Mouse (Mus musculus): ENCODE measurements at regions not wholly inside any gene's neighbourhood (a gene's known extent, or its start where the extent isn't known, plus 50 kb on each side); places are given as distances from the start of the nearest gene placed in this dataset.

- no peak for DNase-seq (ENCODE audit: low spot score in 2 of 2)
Measured at GRCm38 (mm10) chr12:110078081-110078505, 200.8 kb upstream of the Dio3 start.

GRCm38 (mm10) chr12:110081831-110082615 lies 196.8 kb upstream of the Dio3 start:
- no peak for DNase-seq (ENCODE audit: low spot score in 2 of 2)

- DNase-seq (ENCODE audit: low spot score in 2 of 2) = no peak
Measured at GRCm38 (mm10) chr12:110082921-110083320, 195.9 kb upstream of the Dio3 start.

GRCm38 (mm10) chr12:110083471-110083870 lies 195.4 kb upstream of the Dio3 start:
- no peak for DNase-seq (ENCODE audit: low spot score in 2 of 2)

- no peak for DNase-seq (ENCODE audit: low spot score in 2 of 2)
Measured at GRCm38 (mm10) chr12:110086921-110087320, 191.9 kb upstream of the Dio3 start.

- DNase-seq (ENCODE audit: low spot score in 2 of 2) = no peak
Measured at GRCm38 (mm10) chr12:110087812-110088211, 191.1 kb upstream of the Dio3 start.

- DNase-seq (ENCODE audit: low spot score in 2 of 2) = no peak
Measured at GRCm38 (mm10) chr12:110102186-110102585, 176.7 kb upstream of the Dio3 start.

GRCm38 (mm10) chr12:110112051-110112722 lies 166.7 kb upstream of the Dio3 start:
- DNase-seq (ENCODE audit: low spot score in 2 of 2) = no peak

- DNase-seq (ENCODE audit: low spot score in 2 of 2) = no peak
Measured at GRCm38 (mm10) chr12:110112723-110113105, 166.2 kb upstream of the Dio3 start.

- no peak for DNase-seq (ENCODE audit: low spot score in 2 of 2)
Measured at GRCm38 (mm10) chr12:110120141-110120540, 158.7 kb upstream of the Dio3 start.

GRCm38 (mm10) chr12:110122976-110123375 lies 155.9 kb upstream of the Dio3 start:
- DNase-seq (ENCODE audit: low spot score in 2 of 2) = no peak

GRCm38 (mm10) chr12:110126525-110126924 lies 152.3 kb upstream of the Dio3 start:
- DNase-seq (ENCODE audit: low spot score in 2 of 2) = no peak

- no peak for DNase-seq (ENCODE audit: low spot score in 2 of 2)
Measured at GRCm38 (mm10) chr12:110145379-110145778, 133.5 kb upstream of the Dio3 start.

- DNase-seq (ENCODE audit: low spot score in 2 of 2) = no peak
Measured at GRCm38 (mm10) chr12:110154225-110154962, 124.5 kb upstream of the Dio3 start.

- DNase-seq (ENCODE audit: low spot score in 2 of 2) = no peak
Measured at GRCm38 (mm10) chr12:110154963-110155325, 123.9 kb upstream of the Dio3 start.

GRCm38 (mm10) chr12:110156441-110156840 lies 122.4 kb upstream of the Dio3 start:
- DNase-seq (ENCODE audit: low spot score in 2 of 2) = no peak

GRCm38 (mm10) chr12:110157998-110158747 lies 120.7 kb upstream of the Dio3 start:
- DNase-seq (ENCODE audit: low spot score in 2 of 2) = no peak

GRCm38 (mm10) chr12:110161306-110161705 lies 117.6 kb upstream of the Dio3 start:
- DNase-seq (ENCODE audit: low spot score in 2 of 2) = no peak

GRCm38 (mm10) chr12:110165462-110165861 lies 113.4 kb upstream of the Dio3 start:
- DNase-seq (ENCODE audit: low spot score in 2 of 2) = no peak

GRCm38 (mm10) chr12:110168407-110168806 lies 110.5 kb upstream of the Dio3 start:
- DNase-seq (ENCODE audit: low spot score in 2 of 2) = no peak

GRCm38 (mm10) chr12:110169261-110169660 lies 109.6 kb upstream of the Dio3 start:
- no peak for DNase-seq (ENCODE audit: low spot score in 2 of 2)

- DNase-seq (ENCODE audit: low spot score in 2 of 2) = no peak
Measured at GRCm38 (mm10) chr12:110170496-110170895, 108.4 kb upstream of the Dio3 start.
